Mouse (Mus musculus) heart, adult 2 months (tissue): ENCODE data around the gene Lrrc8b. TPM values are rescaled to one million over a fixed set of nuclear protein-coding genes. Genes with fewer than 3 reads are reported as not detected.

Experiments
- DNase-seq, 2 experiments: peaks; one replicate each; pipeline ENCODE4 v3.0.0; 2021
- H3K27ac ChIP-seq: fragments of 200-600 bp; 2 replicates; pipeline ENCODE4 v1.8.1; 2022
- H3K27me3 ChIP-seq: fragments of 200-500 bp; 2 replicates; pipeline ENCODE4 v1.6.1; 2012; ENCODE audit warnings: mild to moderate bottlenecking, low read length, inconsistent platforms, mixed read lengths; ENCODE audit not compliant: control insufficient read depth, insufficient read depth
- H3K36me3 ChIP-seq: fragments of 200-500 bp; 2 replicates; pipeline ENCODE4 v1.6.1; 2012; ENCODE audit warnings: low read length, inconsistent platforms; ENCODE audit not compliant: control insufficient read depth, insufficient read depth
- H3K4me1 ChIP-seq: fragments of 200-500 bp; 2 replicates; pipeline ENCODE4 v1.6.1; 2011; ENCODE audit warnings: low read length; ENCODE audit not compliant: control insufficient read depth, insufficient read depth
- H3K4me3 ChIP-seq: fragments of 200-600 bp; 2 replicates; pipeline ENCODE4 v1.8.1; 2022
- H3K79me2 ChIP-seq: fragments of 200-500 bp; replicated peaks from 2 replicates; pipeline ENCODE4 v1.6.1; 2012; ENCODE audit warnings: mild to moderate bottlenecking, inconsistent platforms, low read length, moderate library complexity, mixed read lengths; ENCODE audit not compliant: control insufficient read depth, insufficient read depth
- H3K9ac ChIP-seq: fragments of 200-500 bp; 2 replicates; pipeline ENCODE4 v1.6.1; 2012; ENCODE audit warnings: low read depth, mild to moderate bottlenecking, control low read depth, inconsistent platforms, low read length, mixed read lengths
- CTCF ChIP-seq: fragments of 200-600 bp; IDR thresholded peaks from 2 replicates; pipeline ENCODE4 v1.8.1; 2022; ENCODE audit warnings: antibody characterized with exemption, mild to moderate bottlenecking, moderate library complexity
- EP300 ChIP-seq: fragments of 200-500 bp; IDR thresholded peaks from 2 replicates; pipeline ENCODE4 v1.6.1; 2011; ENCODE audit warnings: low read depth, low read length, control low read depth; ENCODE audit not compliant: insufficient read depth
- POLR2A ChIP-seq: fragments of 200-500 bp; IDR thresholded peaks from 2 replicates; pipeline ENCODE4 v1.6.1; 2011; ENCODE audit warnings: mild to moderate bottlenecking, low read depth, low read length, control low read depth; ENCODE audit not compliant: insufficient read depth
- WGBS: fragments of 180-500 bp; shearing (Covaris S2); methylation state at CpG from one replicate; pipeline ENCODE4 v1.1.7; 2018; 5-methylcytosine and 5-hydroxymethylcytosine counted together
- intact Hi-C: fragments of 180-260 bp; cut with DNase I; formaldehyde crosslinking; loops from one replicate; pipeline ENCODE4 v1.15.1; 2025
- polyA plus RNA-seq: library from polyadenylated mRNA; depleted of rRNA; stranded (reverse); fragments of >200 nt; gene quantifications from 2 replicates; pipeline ENCODE4 v1.2.3, GENCODE M21; 2012
- total RNA-seq, 2 experiments: library from RNA; stranded (reverse); gene quantifications; 2 replicates each; pipeline ENCODE4 v1.2.3; 2021

The Lrrc8b gene
- total and polyA plus RNA-seq, 3 experiments: 2.9 to 5.0 (median 4.4) TPM

DNA sequence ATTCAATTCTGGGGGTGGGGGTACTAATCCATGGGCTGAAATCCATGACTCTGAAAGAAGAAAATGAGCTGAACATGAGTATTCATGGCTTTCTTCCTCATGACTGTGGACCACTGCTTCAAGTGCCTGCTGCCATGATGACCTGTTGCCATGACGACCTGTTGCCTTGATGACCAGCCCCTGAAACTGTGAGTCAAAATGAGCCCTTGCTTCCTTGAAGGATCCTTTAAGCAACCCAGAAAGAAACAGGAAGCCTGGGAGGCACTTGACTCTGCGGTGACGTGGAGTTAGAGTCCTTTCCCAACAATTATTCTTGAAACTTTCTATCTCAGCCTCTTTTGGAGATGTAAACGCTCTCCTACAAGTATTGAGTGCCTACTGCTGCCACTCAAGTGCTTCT, 80.6 kb downstream of the Lrrc8b start:
- 86% methylated on average over 4 of the region's 4 CpGs for WGBS
- Histone ChIP-seq H3K4me1 (peaks cover 2% of the 10 kb centered on the region; the same call in 1 of the 2 replicates), H3K27me3 (no peaks in the 10 kb centered on the region), H3K9ac (no peak overlapping the region), H3K4me3 (no peak overlapping the region), H3K79me2 (no peaks in the 10 kb centered on the region), H3K36me3 (no peaks in the 10 kb centered on the region), H3K27ac (no peak overlapping the region)
- intact Hi-C loops: loop anchor here (10.0 kb wide), 1 partner anchor 379 kb away; the partner anchor contains the start of gene Zfp326
- DNase-seq: no peak
- no peak for TF ChIP-seq CTCF
- no peak for TF ChIP-seq EP300
- TF ChIP-seq POLR2A: no peak

DNA sequence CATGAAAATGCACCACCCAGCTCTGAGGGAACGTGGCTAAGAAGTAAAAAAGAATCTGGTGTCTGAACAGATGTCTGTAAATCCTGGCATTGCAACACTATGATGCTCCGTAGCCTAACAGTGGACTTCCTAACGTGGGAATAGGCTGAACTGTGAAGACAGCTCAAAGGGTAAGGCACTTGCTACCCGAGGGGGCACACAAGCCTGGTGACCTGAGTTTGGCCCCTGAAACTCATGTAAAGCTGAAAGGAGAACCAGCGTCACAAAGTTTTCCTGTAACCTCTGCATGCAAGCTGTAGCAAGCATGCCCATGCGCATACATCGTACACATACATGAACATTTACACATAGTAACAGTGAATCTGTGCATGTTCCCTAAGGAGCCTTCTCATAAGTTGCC, 81.0 kb downstream of the Lrrc8b start:
- TF ChIP-seq EP300 (no peak), POLR2A (no peak)
- intact Hi-C loops: loop anchor here (10.0 kb wide), 1 partner anchor 378 kb away; the partner anchor contains the start of gene Zfp326
- Histone ChIP-seq H3K4me3 (no peak overlapping the region), H3K9ac (no peak overlapping the region), H3K79me2 (no peaks in the 10 kb centered on the region), H3K4me1 (peaks cover 2% of the 10 kb centered on the region; the same call in 1 of the 2 replicates), H3K36me3 (no peaks in the 10 kb centered on the region), H3K27ac (no peak overlapping the region), H3K27me3 (no peaks in the 10 kb centered on the region)
- 91% methylated on average over 7 of the region's 7 CpGs for WGBS
- no peak for DNase-seq

DNA sequence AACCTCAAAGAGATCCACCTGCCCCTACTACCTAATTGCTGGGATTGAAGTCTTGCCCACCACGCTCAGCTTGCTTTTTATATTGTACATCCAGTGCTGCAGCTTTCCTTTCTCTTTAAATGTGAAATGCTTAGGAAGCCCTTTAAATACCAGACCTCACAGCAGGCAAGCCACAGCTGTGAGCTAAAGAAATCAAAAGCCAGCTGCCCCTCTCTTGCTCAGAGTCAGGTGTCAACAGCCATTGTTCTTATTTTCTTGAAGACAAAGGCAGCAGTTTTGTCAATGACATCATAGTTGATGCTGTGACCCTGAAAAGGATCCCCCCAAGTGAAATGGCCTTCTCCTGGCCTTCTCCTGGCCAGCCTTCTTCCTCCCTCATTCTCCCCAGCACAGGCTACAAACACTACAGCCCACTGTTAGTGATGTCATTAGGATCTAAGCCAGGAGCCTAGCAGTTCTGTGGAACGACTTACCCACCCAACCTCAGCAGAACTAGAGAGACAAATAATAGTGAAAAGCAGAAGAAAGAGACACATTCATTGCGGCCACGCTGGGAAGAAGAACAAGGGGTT, 82.9 kb downstream of the Lrrc8b start:
- intact Hi-C loops: loop anchor here (10.0 kb wide), 1 partner anchor 376 kb away; the partner anchor contains the start of gene Zfp326
- Histone ChIP-seq H3K4me3 (no peak overlapping the region), H3K4me1 (peaks cover 2% of the 10 kb centered on the region; the same call in 1 of the 2 replicates), H3K36me3 (no peaks in the 10 kb centered on the region), H3K27me3 (no peaks in the 10 kb centered on the region), H3K9ac (no peak overlapping the region), H3K27ac (no peak overlapping the region; the same call in 1 of the 2 replicates), H3K79me2 (no peaks in the 10 kb centered on the region)
- WGBS: 48% methylated on average over 4 of the region's 4 CpGs
- DNase-seq: no peak
- TF ChIP-seq CTCF (no peak), POLR2A (no peak), EP300 (no peak)

DNA sequence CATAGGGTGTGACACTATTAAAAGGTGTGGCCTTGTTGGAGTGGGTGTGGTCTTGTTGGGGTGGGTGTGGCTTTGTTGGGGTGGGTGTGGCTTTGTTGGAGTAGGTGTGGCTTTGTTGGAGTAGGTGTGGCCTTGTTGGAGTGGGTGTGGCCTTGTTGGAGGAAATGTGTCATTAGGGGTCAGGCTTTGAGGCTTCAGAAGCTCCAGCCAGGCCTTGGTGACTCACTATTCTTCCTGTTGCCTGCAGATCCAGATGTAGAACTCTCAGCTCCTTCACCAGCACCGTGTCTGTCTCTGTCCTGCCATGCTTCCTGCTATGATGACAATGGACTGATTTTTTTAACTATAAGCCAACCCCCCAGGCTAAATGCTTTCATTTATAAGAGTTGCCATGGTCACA, 83.8 kb downstream of the Lrrc8b start:
- Histone ChIP-seq H3K27ac (no peak overlapping the region), H3K4me3 (no peak overlapping the region), H3K36me3 (no peaks in the 10 kb centered on the region), H3K79me2 (no peaks in the 10 kb centered on the region), H3K9ac (no peak overlapping the region), H3K4me1 (peaks cover 2% of the 10 kb centered on the region; the same call in 1 of the 2 replicates), H3K27me3 (no peaks in the 10 kb centered on the region)
- TF ChIP-seq EP300 (no peak), CTCF (no peak), POLR2A (no peak)
- intact Hi-C loops: loop anchor here (10.0 kb wide), 1 partner anchor 375 kb away; the partner anchor contains the start of gene Zfp326
- 26% methylated on average over 1 of the region's 1 CpGs for WGBS
- DNase-seq: no peak

DNA sequence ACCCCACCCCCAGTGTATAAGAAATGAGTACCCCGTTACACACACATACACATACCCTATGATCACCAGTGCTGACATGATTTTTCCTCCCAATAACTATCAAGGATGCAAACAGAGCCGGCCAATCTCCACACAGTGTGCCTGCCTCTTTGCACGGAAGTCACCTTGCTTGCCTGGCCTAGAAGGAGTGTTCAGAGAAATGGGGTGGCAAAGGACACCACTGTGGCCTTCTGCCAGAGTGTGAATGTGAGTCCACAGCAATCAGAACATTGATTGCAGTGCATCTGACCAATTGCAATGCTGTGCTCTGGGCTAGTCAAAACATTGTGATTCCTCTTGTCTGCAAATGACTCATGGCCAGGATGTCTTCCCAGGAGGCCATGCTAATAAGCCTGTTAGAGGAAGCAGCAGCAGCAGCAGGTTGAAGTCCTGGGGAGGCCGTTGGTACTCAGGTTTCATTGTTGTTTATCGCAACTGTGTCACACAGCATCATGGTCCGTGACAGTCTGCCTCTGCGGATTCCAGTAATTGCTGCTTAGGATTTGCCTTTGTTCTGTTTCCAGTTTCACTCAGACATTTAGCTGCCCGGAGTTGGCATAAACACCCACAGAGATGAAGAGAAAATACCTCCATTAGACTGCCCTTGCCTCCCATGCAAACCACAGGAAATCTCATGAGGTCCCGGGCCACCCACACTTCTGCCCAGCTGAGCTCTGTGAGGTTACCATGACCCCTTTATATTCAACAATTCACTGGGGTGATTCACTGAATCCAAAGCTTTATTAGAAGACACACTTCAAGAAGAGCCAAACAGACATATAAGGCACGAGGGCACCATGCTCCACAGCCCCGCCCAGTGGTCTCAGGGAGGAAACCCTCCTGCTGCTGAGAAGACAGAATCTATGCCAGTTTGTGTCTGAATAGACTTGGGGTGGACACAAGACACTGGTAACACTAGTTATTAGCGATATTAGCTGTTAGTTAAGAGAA, 84.9 kb downstream of the Lrrc8b start:
- H3K27me3 ChIP-seq: no peaks in the 10 kb centered on the region
- H3K27ac ChIP-seq: no peak overlapping the region
- peaks cover under 1% of the 10 kb centered on the region; the same call in 1 of the 2 replicates for H3K4me1 ChIP-seq
- no peak for DNase-seq
- H3K9ac ChIP-seq: no peak overlapping the region
- intact Hi-C loops: no loop called here
- WGBS: 70% methylated on average over 12 of the region's 12 CpGs
- no peaks in the 10 kb centered on the region for H3K36me3 ChIP-seq
- no peak overlapping the region for H3K4me3 ChIP-seq
- no peaks in the 10 kb centered on the region for H3K79me2 ChIP-seq
- TF ChIP-seq POLR2A (no peak), CTCF (peak; percentile 20; the same call in 1 of the 2 replicates)
